Mouse (Mus musculus) colon, adult 2 months (tissue): ENCODE measurements around the gene Sema4a. TPM values are rescaled to one million over a fixed set of nuclear protein-coding genes. Genes with fewer than 3 reads are reported as not detected.

ENCODE experiments used
- polyA plus RNA-seq: library from polyadenylated mRNA; depleted of rRNA; stranded (reverse); fragments of >200 nt; gene quantifications from 2 replicates; pipeline ENCODE4 v1.2.3, GENCODE M21; 2012; rRNA removed

Gene Sema4a
- polyA plus RNA-seq, result 233 and 295 TPM in 2 replicates

GRCm38 (mm10) chr3:88460983-88461696 is at the start of gene Sema4a:
TSS of gene Sema4a (minus strand) at chr3:88461182.

GRCm38 (mm10) chr3:88509692-88510420 is 48.9 kb upstream of the Sema4a start, which contains the start of gene Lmna:
TSS of gene Lmna (minus strand) at chr3:88509956.

GRCm38 (mm10) chr3:88424605-88425329 is 36.2 kb downstream of the Sema4a start, which contains the start of gene Slc25a44:
TSS of gene Slc25a44 (minus strand) at chr3:88425139.

GRCm38 (mm10) chr3:88409741-88410644 is 51.0 kb downstream of the Sema4a start, which contains the start of gene Pmf1:
TSS of gene Pmf1 (minus strand) at chr3:88410331.

Other genes with a start within 250 kb of the Sema4a start
- gene Rhbg, start 206.5 kb downstream of the Sema4a start, polyA plus RNA-seq, result 3.8 and 7.4 TPM in 2 replicates
- gene Gm38392, start 174.0 kb downstream of the Sema4a start, polyA plus RNA-seq, result not detected in 2 replicates
- gene Tsacc, start 164.2 kb downstream of the Sema4a start, polyA plus RNA-seq, result 0.81 and 2.0 TPM in 2 replicates
- gene Cct3, start 164.1 kb downstream of the Sema4a start, polyA plus RNA-seq, result 63.1 and 73.8 TPM in 2 replicates
- gene Glmp, start 136.2 kb downstream of the Sema4a start, polyA plus RNA-seq, result 181 and 206 TPM in 2 replicates
- 44.3 and 54.6 TPM in 2 replicates for gene Tmem79, start 125.0 kb downstream of the Sema4a start, polyA plus RNA-seq
- 65.8 and 68.6 TPM in 2 replicates for gene Smg5, start 124.9 kb downstream of the Sema4a start, polyA plus RNA-seq
- gene Paqr6, start 96.6 kb downstream of the Sema4a start, polyA plus RNA-seq, result 6.7 and 9.3 TPM in 2 replicates
- gene Bglap3, start 88.4 kb downstream of the Sema4a start, polyA plus RNA-seq, result 9.1 and 12.0 TPM in 2 replicates
- 2.9 and 4.4 TPM in 2 replicates for gene Bglap2, start 82.5 kb downstream of the Sema4a start, polyA plus RNA-seq
- 2.7 and 6.8 TPM in 2 replicates for gene Bglap, start 76.7 kb downstream of the Sema4a start, polyA plus RNA-seq
- 57.9 and 63.7 TPM in 2 replicates for gene Pmf1, start 50.9 kb downstream of the Sema4a start, polyA plus RNA-seq
- 19.2 and 26.3 TPM in 2 replicates for gene Slc25a44, start 36.0 kb downstream of the Sema4a start, polyA plus RNA-seq
- gene Lmna, start 48.8 kb upstream of the Sema4a start, polyA plus RNA-seq, result 812 and 822 TPM in 2 replicates
- gene Mex3a, start 71.2 kb upstream of the Sema4a start, polyA plus RNA-seq, result 1.0 and 1.1 TPM in 2 replicates
- gene Rab25, start 87.1 kb upstream of the Sema4a start, polyA plus RNA-seq, result 407 and 425 TPM in 2 replicates
- gene Lamtor2, start 91.9 kb upstream of the Sema4a start, polyA plus RNA-seq, result 210 and 235 TPM in 2 replicates
- gene Ubqln4, start 92.6 kb upstream of the Sema4a start, polyA plus RNA-seq, result 52.6 and 60.7 TPM in 2 replicates
- 178 and 186 TPM in 2 replicates for gene Ssr2, start 114.7 kb upstream of the Sema4a start, polyA plus RNA-seq
- gene Arhgef2, start 144.8 kb upstream of the Sema4a start, polyA plus RNA-seq, result 67.5 and 68.7 TPM in 2 replicates
- gene Rxfp4, start 192.0 kb upstream of the Sema4a start, polyA plus RNA-seq, result 0.21 and 0.41 TPM in 2 replicates
- 51.3 and 58.9 TPM in 2 replicates for gene Khdc4, start 224.6 kb upstream of the Sema4a start, polyA plus RNA-seq